Mouse (Mus musculus) mouse embryonic stem cell (cell line): Measurements from ENCODE around the gene Nudc.

Experiments used
- in situ Hi-C, 2 experiments: fragments of 300-500 bp; cut with MboI; formaldehyde crosslinking; loops; 1 replicate in 1 of 2; 3 replicates in 1 of 2; pipeline ENCODE4 v1.14.3; 2019 to 2020; ENCODE audit warnings: low sequenced_read_pairs in 2 of 2, low pct_unique_long_range_greater_than_20kb in 1 of 2, mixed read lengths in 1 of 2; ENCODE audit not compliant: unreplicated experiment in 1 of 2

Gene Nudc

GRCm38 (mm10) chr4:133545272-133546231, at the start of gene Nudc:
Gene Nudc, minus strand, starts transcription at chr4:133545996.
- in situ Hi-C loops, result no loop called here

GRCm38 (mm10) chr4:133595538-133595937, 49.7 kb upstream of the Nudc start:
- in situ Hi-C loops, result loop anchor here (5.0 to 10.0 kb wide), 2 partner anchors 49 to 52 kb away; no protein-coding TSS in a partner anchor

- in situ Hi-C loops, result loop anchor here in 1 of 2 experiments (10.0 kb wide), 1 partner anchor 52 kb away; no protein-coding TSS in a partner anchor
Observed at GRCm38 (mm10) chr4:133592570-133592969, 46.8 kb upstream of the Nudc start.

GRCm38 (mm10) chr4:133584059-133584951, 38.5 kb upstream of the Nudc start, which contains the start of gene Gpn2:
Gene Gpn2, plus strand, starts transcription at chr4:133584362.
- in situ Hi-C loops, result no loop called here

- in situ Hi-C loops, result no loop called here
Observed at GRCm38 (mm10) chr4:133583690-133584058, 37.9 kb upstream of the Nudc start.

- in situ Hi-C loops, result no loop called here
Observed at GRCm38 (mm10) chr4:133577983-133578382, 32.2 kb upstream of the Nudc start.

- in situ Hi-C loops, result no loop called here
Observed at GRCm38 (mm10) chr4:133574843-133575202, 29.0 kb upstream of the Nudc start.

- in situ Hi-C loops, result no loop called here
Observed at GRCm38 (mm10) chr4:133574070-133574842, 28.5 kb upstream of the Nudc start, which contains the start of gene Gpatch3. Gene Gpatch3, plus strand, starts transcription at chr4:133574745.

GRCm38 (mm10) chr4:133570066-133570466, 24.3 kb upstream of the Nudc start:
- in situ Hi-C loops, result no loop called here

GRCm38 (mm10) chr4:133569291-133570065, 23.7 kb upstream of the Nudc start:
- in situ Hi-C loops, result no loop called here

GRCm38 (mm10) chr4:133567251-133567650, 21.5 kb upstream of the Nudc start:
- in situ Hi-C loops, result no loop called here

- in situ Hi-C loops, result no loop called here
Observed at GRCm38 (mm10) chr4:133563123-133563571, 17.4 kb upstream of the Nudc start.

- in situ Hi-C loops, result no loop called here
Observed at GRCm38 (mm10) chr4:133561622-133562021, 15.8 kb upstream of the Nudc start.

- in situ Hi-C loops, result no loop called here
Observed at GRCm38 (mm10) chr4:133559846-133560245, 14.1 kb upstream of the Nudc start.

- in situ Hi-C loops, result no loop called here
Observed at GRCm38 (mm10) chr4:133557041-133557717, 11.4 kb upstream of the Nudc start.

- in situ Hi-C loops, result no loop called here
Observed at GRCm38 (mm10) chr4:133553448-133554330, 7.9 kb upstream of the Nudc start.
